Mouse (Mus musculus) gastrocnemius, postnatal 10 days (tissue): ENCODE measurements at regions not wholly inside any gene's neighbourhood (a gene's known extent, or its start where the extent isn't known, plus 50 kb on each side); places are given as distances from the start of the nearest gene placed in this dataset.

Source experiments
- DNase-seq: peaks from one replicate; pipeline ENCODE4 v3.0.0; 2021; ENCODE audit warnings: mixed read lengths

GRCm38 (mm10) chr2:170258367-170258766 is 110.5 kb upstream of the Zfp217 start:
- DNase-seq: peak; percentile 40

- no peak for DNase-seq
These were observed 109.8 kb upstream of the Zfp217 start for GRCm38 (mm10) chr2:170257671-170258235.

- DNase-seq: no peak
These were observed 108.1 kb upstream of the Zfp217 start for GRCm38 (mm10) chr2:170255997-170256396.

- DNase-seq: no peak
These were observed 107.6 kb upstream of the Zfp217 start for GRCm38 (mm10) chr2:170255533-170255932.

- no peak for DNase-seq
These were observed 106.0 kb upstream of the Zfp217 start for GRCm38 (mm10) chr2:170253681-170254440.

- DNase-seq: no peak
These were observed 104.5 kb upstream of the Zfp217 start for GRCm38 (mm10) chr2:170252255-170253034.

GRCm38 (mm10) chr2:170250680-170251079 is 102.8 kb upstream of the Zfp217 start:
- no peak for DNase-seq

- no peak for DNase-seq
These were observed 100.0 kb upstream of the Zfp217 start for GRCm38 (mm10) chr2:170247702-170248445.

- no peak for DNase-seq
These were observed 97.9 kb upstream of the Zfp217 start for GRCm38 (mm10) chr2:170245637-170246341.

- DNase-seq: no peak
These were observed 96.2 kb upstream of the Zfp217 start for GRCm38 (mm10) chr2:170244108-170244507.

GRCm38 (mm10) chr2:170237959-170238358 is 90.1 kb upstream of the Zfp217 start:
- no peak for DNase-seq

- peak; percentile 32 for DNase-seq
These were observed 85.5 kb upstream of the Zfp217 start for GRCm38 (mm10) chr2:170233426-170233825.

GRCm38 (mm10) chr2:170229461-170230080 is 81.7 kb upstream of the Zfp217 start:
- no peak for DNase-seq

GRCm38 (mm10) chr2:170228318-170228994 is 80.6 kb upstream of the Zfp217 start:
- no peak for DNase-seq

GRCm38 (mm10) chr2:170223872-170224271 is 76.0 kb upstream of the Zfp217 start:
- no peak for DNase-seq

GRCm38 (mm10) chr2:170222819-170223218 is 74.9 kb upstream of the Zfp217 start:
- DNase-seq: no peak

- no peak for DNase-seq
These were observed 74.2 kb upstream of the Zfp217 start for GRCm38 (mm10) chr2:170221994-170222535.

GRCm38 (mm10) chr2:170220871-170221369 is 73.0 kb upstream of the Zfp217 start:
- peak; percentile 31 for DNase-seq

GRCm38 (mm10) chr2:170220443-170220842 is 72.5 kb upstream of the Zfp217 start:
- DNase-seq: no peak
